Mouse (Mus musculus) cerebellum, postnatal 36 days (tissue): Measurements from ENCODE around the gene Nek8.

Experiments used
- DNase-seq, 2 experiments: peaks; one replicate each; pipeline ENCODE4 v3.0.0; 2021 to 2022; ENCODE audit warnings: mixed read lengths in 2 of 2

Gene Nek8

DNA sequence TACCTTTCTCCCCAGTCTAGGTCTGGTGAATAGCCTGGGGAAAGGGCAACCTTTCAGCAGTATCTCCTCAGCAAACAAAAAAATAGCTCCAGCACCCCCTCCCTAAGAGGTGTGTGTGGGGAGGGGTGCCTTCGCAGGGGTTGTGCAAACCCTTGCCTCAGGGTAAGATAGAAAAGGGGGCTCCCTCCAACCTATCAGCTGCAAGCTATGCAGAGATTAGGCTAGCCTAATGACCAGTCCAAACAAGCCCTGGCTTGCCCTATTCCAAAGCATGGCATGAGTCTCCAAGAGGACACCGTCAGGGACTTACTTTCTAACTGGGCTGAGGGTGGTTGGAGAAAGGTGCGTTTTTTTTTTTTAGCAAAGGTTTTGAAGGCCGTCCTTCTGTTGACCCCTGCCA lies 10.3 kb downstream of the Nek8 start:
- no peak for DNase-seq

DNA sequence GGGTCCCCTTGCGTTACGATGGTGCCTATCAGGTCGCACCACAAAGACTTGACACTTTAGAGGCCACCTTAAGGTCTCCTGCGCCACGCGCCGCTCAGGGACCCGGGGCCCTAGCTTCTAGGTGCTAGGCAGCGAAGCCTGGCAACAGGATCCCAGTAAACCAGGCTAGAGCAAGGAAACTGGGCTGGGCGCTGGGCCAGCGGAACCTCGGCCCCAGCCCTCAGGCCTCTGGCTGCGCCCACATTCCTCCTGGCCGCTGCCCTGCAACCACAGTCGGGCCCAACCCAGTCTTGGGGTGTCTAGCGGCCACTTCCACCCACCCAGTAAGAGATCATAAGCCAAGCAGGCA lies 10.7 kb downstream of the Nek8 start:
- no peak for DNase-seq

DNA sequence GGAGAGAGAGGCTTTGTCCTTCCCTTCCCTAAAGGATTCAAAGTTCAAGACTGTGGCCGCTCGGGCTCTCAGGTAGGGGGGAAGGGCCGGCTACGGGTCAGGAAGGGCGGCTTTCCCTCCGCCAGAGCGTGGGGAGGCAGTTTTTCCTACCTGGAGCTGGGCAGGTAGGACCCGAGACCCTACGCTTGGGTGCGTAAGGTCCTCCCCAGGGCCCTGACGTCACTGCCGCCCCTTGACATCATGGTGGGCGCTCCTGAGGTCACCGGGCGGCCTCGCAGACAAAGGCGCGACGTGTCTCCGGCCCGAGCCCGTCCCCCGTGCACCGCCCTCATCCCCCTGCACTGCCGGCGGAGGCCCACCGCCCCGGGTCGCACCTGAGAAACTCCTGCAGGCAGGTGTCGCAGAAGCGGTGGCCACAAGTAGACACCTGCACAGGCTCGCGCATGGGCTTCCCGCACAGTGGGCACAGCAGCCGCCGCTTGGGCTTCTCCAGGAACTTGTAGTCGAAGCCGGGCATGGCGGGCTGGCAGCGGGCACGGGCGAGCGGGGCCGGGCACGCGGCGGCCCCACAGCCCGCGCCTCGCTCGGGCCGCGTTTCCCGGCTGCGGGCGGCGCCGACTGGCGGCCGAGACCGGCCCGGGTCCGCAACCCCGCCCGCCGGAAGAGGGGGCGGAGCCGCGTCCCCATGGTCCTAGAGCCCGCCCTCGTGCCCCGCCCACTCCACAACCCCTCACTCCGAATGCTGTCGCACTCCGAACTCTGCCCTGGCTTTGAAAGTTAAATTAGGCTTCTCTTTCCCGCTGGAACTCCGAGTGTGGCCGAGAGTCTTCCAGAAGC lies 11.3 kb downstream of the Nek8 start, which contains the start of gene Traf4:
Gene Traf4, minus strand, starts transcription at position 666 of the 837 bp plus-strand sequence.
- DNase-seq = peak; percentile 72 to 77

DNA sequence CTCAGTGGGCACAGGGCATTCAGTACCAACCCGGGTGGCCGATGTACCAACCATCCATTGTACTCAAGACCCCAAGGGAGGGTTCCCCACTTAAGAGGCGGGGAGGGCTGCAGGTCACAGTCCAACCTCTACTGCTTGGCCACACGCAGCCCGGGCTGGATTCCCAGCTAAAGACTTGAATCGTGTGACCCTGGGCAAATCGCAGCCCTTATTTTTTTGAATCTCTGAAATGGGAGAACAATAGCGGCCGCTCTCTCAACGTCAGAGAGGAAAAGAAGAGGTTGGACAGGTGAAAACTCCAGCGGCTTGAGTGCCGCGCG lies 11.9 kb downstream of the Nek8 start:
- DNase-seq = peak in 1 of 2 experiments; percentile 22

DNA sequence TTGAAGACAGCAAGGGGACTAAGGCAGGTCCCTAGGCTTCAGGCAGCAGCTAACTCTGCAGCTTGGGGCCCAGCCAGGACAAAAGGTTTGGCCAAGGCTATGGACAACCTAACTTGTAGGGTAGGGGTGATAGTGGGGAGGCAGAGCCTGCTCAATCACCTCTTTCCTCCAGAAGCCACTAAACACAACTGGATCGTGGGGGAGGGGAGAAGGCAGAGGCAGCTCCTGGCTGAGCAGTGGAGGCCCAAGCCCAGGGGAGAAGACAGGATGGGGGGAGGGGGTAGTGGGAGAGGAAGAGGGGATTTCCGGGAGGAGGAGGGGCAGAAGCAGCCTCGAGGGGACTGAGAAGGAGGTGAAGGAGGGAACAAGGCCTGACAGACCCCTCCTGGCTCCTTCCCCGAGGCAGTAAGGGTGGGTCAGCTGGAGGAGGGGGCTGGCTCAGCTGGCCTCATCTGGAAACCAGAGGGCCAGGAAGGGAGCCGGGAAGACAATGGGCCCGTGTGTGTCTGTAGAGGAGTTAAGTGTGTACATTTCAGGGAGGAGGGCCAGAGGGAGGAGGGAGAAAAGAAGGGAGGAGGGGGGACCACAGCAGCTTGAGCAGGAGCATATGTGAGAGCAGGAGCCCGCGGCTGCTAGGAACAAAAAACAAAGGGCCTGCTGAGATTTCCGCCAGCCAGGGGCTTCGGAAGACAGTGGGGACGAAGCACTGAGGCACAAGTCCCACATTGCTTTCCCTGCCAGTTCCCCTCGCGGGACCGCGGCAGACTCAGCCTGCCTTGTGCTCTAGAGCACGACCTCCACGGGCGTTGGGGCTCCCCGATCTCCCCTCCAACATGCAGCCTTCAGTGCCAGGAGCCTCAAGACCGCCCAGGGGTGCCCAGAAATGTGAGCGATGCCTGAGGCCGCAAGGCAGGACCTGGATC lies 12.5 kb downstream of the Nek8 start:
- no peak for DNase-seq

DNA sequence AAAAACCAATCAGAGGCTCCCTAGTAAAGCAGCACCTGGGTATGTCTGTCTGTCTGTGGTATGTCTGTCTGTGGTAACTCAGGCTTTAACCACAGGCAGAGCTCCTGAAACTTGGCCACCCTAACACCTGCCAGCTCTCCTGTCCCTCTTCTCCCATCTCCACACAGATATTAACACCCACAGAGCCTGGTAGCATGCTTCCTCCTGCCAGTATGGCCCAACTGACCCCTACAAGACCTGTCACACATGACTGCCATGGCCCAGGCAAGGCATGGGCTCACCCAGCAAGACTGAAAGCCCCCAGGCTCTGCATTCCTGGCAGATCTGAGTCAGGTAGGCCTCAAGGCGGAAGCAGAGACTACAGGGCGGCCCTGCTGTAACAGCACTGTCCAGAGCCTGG lies 13.4 kb downstream of the Nek8 start:
- DNase-seq = no peak

DNA sequence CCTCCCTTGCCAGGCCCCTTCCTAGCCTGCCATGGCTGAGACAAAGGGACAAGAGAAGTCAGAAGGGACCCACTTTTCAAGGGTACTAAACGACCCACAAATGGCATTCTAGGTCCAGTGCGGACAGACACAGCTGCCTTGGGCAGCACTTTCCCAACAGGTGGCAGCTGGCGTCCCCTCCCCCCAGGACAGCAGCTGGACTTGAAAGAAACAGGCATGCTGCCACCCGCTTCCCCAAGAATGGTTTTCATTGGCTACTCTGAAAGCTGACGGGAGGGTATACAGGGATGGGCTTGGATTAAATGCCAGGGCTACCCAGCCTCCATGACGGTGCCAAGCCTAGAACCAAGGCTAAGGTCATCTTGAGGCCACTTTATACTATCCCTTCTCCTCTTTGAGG lies 14.0 kb downstream of the Nek8 start:
- no peak for DNase-seq

DNA sequence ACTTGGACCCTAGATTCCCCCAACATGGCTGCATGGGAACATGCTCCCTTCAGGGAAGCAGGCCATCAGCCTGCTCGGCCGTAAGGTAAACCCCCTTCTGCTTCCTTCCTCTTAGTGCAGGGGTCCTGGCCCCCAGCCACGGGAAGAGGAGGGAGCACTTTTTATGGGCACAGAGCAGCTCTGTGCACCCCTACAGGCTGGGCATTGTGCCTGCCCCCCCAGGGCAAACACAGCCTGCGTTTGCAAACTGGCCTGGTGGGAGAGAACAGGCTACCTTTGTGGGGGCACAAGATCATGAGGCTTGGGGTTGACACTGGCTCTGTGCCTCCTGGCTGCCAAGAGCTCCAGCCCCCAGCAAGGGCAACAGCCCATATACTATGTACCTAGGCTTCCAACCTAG lies 14.5 kb downstream of the Nek8 start:
- DNase-seq = peak in 1 of 2 experiments; percentile 22

DNA sequence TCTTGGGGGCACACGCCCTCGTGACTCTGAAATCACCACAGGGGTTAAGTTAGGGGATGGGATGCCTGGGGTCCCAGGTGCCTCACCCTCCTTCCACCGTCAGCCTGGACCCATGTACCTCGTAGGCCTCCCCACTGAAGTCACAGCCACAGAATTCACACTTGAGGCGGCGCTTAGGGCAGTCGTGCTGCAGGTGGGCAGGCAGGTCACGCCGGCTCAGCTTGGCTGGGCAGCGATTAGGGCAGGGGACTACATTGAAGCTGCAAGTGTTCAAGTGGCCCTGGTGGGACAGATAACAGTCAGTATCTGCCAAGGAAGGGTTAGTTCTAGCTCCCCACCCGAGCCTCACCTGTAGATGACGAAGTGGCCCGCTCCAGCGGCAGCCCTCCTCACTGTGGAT lies 15.3 kb downstream of the Nek8 start:
- no peak for DNase-seq

DNA sequence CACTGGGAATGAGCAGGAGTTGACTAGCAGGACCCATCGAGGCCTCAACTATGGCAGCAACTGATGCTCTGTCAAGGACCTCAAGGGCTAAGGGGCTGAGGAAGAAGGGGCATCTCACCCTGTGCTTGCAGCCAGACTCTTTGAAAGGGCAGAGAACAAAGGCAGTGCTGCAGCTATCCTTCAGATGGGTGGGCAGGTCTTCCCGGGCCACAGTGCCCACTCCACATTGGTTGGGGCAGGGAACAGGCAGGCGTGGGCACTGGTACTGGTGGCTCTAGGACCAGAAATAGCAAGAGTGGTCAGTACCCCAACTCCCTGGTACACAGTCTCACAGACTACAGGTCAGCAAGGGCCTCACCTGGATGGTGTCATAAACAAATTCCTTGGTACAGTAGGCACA lies 15.8 kb downstream of the Nek8 start:
- DNase-seq = no peak

DNA sequence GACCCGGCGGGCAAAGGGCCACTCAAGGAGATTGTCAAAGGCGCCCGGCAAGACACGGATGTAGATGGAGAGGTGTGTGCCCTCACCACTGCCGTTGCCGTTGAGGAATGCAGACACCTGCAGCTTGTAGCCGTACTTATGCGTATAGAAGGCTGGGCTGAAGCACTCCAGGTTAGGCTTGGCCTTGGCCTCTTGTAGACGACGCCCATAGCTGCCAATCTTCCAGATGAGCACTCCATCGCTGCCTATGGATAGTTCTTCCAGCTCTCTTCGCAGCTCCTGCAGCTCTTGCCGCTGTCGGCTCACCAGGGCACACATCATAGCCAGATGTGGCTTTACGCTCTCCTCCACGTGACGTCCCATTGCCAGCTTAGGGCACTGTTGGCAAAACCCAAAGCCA lies 16.3 kb downstream of the Nek8 start:
- no peak for DNase-seq

DNA sequence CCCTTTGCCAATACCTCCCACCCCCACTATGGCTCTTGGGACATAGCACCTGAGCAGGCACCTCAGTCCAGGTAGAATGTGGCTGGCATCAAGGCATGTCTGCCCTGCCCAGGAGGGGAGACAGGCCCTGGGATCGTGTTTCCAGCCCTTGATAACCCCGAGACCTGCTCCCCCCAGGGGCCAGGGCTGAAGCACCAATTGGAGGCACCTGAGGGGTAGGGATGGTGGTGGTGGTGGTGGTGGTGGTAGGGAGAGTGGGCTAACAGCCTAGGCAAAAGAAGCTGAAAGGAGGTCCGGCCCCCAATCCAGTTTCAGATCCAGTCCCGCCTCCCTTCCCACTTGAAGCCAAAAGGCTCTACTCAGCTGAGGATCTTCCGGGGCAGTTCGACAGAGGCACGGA lies 16.9 kb downstream of the Nek8 start:
- no peak for DNase-seq

DNA sequence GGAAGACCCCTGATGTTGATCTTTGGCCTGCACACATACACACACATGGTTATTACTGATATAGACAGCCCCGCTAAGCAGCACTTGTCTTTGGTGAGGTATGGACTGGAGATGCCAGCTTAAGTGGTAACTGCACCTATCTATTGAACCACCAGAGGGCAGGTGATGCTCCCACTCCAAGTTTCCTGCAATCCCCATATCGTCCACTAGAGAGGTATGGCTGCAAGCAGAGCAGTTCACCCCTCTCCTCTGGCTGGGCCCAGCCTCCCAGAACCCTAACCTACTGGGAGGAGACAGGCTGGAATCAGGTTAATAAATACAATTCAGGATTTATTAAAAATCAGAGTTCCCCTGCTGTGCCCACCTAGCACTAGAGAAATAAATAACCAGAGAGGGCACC lies 17.4 kb downstream of the Nek8 start:
- DNase-seq = peak; percentile 65 to 83

DNA sequence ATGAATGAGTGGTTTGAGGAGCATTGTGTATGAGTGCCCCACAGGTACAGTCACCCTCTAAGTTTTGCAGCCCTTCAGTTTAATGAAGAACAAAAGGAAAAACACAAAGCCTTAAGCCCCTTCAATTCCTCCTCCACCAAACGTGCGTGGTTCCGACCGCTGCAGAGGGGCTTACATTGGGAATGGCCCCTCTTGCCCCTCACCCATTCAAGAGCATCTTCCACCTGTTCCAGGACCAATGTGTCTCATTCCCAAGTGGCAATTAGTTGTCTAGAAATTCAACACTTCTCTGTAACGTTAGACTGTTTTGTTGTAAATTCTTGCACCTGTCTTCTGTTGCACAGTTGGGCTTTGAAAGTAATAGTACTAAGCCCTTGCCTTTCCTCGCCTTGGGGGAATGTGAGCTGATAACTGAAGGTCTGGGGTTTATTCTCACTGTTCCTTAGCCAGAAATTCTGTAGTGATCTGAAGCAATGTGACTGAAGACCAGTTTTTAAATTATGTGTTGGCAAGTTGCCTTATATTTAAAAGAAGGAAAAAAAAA lies 20.2 kb downstream of the Nek8 start:
- DNase-seq = no peak

DNA sequence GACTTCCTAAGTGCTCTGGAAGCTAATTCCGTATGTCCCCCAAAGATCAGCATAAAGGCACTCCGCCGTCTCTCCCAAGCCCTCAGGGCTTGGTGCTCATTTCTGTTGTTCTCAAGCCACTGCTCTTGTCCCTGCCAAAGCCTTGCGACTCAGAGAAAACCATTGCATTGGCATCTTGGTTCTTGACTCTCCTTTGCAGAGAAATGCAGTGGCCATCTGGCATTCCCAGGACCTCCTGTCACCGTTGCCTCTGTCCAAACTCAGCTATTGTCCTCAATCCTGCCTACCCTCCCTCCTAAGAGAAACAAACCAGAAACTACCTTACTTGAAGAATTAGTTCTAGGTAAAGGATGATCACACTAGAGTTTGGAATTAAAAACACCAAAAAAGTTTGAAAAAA lies 20.8 kb downstream of the Nek8 start:
- DNase-seq = peak; percentile 22 to 29

DNA sequence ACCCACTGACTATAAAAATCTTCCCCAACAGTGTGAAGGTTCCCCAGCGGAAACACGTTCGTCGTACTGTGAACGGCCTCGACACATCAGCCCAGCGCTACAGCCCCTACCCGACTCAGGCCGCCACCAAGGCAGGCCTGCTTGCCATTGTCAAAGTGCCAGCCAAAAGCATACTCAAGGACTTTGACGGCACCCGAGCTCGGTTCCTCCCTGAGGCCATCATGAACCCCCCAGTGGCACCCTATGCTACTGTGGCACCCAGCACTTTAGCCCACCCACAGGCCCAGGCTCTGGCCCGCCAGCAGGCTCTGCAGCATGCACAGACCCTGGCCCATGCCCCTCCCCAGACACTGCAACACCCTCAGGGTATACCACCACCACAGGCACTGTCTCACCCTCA lies 22.7 kb downstream of the Nek8 start:
- no peak for DNase-seq

DNA sequence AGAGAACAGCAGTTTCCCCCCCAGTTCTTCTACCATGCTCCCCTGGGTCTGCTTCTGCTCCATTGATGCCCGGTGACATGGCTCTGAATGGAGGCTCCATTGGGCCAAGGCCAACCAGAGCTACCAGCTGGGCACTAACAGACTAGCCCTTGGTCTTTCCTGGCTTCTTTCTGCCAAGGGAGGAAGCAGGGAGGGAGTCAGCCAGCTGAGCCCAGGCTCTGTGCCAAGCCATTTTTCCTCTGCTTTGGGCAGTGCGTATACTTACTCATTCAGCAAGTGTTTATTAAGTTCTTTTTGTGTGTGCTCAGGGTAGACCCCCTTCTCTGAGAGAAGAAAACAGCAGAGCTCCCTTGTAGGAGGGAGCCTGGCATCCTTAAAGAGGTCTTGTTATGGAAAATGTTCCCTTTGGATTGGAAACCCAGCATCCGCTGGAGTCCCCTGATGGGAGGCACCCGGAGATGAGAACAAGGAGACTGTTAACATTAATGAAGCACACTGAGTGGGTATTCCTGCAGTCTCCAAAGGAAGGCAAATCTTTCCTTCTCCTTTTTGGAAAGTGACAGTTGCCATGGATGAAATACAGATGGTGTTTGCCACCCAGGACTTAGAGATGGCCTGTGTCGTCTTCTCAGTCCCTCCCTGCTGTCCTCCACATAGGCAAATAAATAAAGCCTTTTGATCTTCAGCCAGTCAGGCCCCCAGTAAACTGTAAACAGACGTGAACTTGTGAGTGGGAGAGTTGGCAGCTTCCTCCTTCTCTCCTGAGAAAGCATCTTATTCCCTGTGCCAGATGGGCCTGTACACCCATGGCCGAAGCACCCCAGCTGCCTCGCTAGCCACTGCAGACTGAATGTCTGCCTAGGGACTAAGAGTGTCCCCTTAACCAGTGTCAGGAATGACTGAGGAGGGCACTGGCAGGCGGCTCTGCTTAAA lies 23.9 kb downstream of the Nek8 start:
- peak; percentile 84 to 87 for DNase-seq

DNA sequence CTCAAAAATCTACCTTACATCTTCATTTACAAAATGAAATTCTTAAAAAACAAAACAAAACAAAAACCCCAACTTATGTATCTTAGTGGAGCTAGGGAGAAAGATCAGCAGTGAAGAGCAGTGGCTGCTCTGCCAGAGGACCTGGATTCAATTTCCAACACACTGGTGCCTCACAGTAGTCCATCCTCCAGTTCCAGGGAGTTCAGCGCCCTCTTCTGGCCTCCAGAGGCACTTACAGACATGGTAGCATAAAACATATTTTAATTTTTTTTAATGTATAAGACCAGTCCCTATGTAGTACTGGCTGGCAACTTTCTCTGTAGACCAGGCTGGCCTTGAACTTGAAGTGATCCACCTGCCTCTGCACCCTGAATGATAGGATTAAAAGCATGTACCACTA lies 25.3 kb downstream of the Nek8 start:
- DNase-seq = no peak

DNA sequence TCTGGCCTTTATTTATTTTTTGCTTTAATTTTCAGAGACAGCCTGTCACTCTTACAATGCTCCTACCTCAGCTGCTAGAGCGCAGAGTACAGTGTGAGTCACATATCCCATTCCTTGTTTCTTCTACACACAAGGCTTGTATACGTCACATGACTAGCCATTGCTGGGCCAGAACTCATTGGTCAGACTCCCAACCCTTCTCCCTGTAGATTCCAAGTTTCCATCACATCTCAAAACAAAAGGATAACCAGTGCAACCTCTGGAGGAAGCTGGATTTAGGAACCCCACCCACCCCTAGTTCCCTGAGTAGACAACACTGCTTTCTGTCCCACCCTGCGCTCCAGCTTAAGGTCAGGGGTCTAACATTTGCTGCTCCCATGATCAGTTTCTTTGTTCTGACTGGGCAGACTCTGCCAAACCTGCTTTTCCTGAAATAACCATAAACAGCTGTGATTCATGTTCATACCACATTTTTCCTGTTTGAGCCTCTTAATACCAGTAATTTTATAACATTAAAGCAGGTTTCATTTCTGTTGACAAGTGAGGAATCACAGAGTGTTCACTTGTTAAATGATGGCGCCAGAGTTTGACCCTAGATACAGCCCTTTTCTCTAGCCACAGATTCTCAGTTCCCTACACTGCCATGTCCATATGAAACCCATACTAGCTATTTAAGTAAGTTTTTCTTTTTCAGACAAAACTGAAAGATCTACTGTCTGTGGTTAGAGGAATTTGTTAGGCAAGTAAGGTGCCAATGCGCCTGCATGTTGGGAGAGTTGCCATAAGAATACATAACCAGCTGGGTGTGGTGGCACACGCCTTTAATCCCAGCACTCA lies 29.6 kb downstream of the Nek8 start:
- DNase-seq = no peak

DNA sequence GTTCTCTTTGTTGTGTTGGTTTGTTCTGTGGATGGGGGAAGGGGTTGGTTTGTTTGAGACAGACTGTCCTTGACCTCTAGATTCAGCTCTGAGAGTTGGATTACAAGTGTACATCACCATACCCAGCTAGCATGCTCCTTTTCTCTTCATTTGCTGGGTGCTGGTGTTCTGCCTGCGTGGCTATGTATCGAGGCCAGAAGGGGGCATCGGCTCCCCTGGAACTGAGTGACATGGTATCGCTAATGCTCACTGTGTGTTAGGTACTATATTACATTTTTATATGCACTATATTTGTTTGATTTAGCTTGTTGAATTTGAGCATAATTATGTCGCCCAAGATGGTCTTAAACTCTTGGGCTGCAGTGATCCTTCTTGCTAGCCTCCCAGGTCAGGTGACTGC lies 30.3 kb downstream of the Nek8 start:
- no peak for DNase-seq

DNA sequence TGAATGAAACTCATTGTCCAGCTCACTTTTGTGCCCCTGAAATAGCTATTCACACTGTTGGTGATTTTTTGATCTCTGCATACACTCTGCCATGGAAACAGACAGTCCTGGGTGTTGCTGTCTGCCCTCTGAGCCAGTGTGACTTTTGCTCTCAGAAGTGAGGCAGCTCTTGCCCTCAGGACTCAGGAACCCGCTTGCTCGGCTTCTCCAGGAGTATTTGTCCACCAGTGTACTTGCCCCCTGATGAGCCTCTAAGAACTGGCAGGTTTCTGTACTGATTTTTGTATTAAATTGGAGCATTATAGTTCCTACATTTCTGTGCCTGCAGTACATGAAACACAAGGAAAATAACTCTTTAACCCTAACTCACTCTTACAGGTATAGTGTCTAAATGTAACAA lies 33.0 kb downstream of the Nek8 start:
- no peak for DNase-seq

DNA sequence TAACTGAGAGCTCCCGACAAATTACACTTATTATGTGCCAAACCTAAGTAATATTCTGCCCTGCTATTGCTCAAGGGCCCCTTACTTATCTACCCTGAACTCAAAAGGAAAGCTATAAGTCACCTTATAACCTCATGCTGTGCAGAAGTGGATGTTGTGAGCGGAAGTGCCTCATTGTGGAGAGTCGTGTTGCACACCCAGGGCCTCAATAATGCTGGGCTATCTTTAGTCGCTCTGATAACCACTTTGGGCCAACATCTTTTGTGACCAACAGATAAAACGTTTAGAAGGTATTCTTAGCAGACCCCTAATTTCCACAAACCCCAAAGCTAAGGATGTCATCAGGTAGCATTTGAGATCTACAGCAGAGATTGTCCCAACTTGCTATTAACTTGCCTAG lies 35.8 kb downstream of the Nek8 start:
- no peak for DNase-seq
